Mouse (Mus musculus) embryonic facial prominence, embryonic 10.5 days (tissue): ENCODE results near the gene Ace. TPM values are rescaled to one million over a fixed set of nuclear protein-coding genes. Genes with fewer than 3 reads are reported as not detected.

Experiments used
- DNase-seq: peaks from one replicate; pipeline ENCODE4 v3.0.0-alpha.2; 2017; ENCODE audit warnings: low spot score
- H3K27ac ChIP-seq: fragments of 300-500 bp; sonication (generic); replicated peaks from 2 replicates; pipeline ENCODE4 v1.5.1; 2016; ENCODE audit warnings: mild to moderate bottlenecking
- H3K27me3 ChIP-seq: fragments of 300-500 bp; sonication (generic); replicated peaks from 2 replicates; pipeline ENCODE4 v1.6.1; 2016; ENCODE audit warnings: low read depth, mild to moderate bottlenecking; ENCODE audit not compliant: poor library complexity, severe bottlenecking
- H3K36me3 ChIP-seq: fragments of 300-500 bp; sonication (generic); replicated peaks from 2 replicates; pipeline ENCODE4 v1.6.1; 2016; ENCODE audit warnings: mild to moderate bottlenecking, moderate library complexity
- H3K4me1 ChIP-seq: fragments of 300-500 bp; sonication (generic); 2 replicates; pipeline ENCODE4 v1.6.1; 2016
- H3K4me3 ChIP-seq: fragments of 300-500 bp; sonication (generic); 2 replicates; pipeline ENCODE4 v1.5.1; 2016; ENCODE audit warnings: mild to moderate bottlenecking, moderate library complexity
- H3K9me3 ChIP-seq: fragments of 300-500 bp; sonication (generic); 2 replicates; pipeline ENCODE4 v1.6.1; 2016; ENCODE audit warnings: mild to moderate bottlenecking
- WGBS: fragments of 180-500 bp; shearing (Covaris S2); methylation state at CpG from one replicate; pipeline ENCODE4 v1.1.7; 2016; 5-methylcytosine and 5-hydroxymethylcytosine counted together
- polyA plus RNA-seq: library from polyadenylated mRNA; unstranded; fragments of >200 nt; fragmentation: Nextera tagmentation; extraction: Ambion mirVana; gene quantifications from 2 replicates; pipeline ENCODE4 v1.2.1, GENCODE M21; 2016

Gene Ace
- polyA plus RNA-seq, 1 experiment from 2014 or later = 0.45 TPM

DNA sequence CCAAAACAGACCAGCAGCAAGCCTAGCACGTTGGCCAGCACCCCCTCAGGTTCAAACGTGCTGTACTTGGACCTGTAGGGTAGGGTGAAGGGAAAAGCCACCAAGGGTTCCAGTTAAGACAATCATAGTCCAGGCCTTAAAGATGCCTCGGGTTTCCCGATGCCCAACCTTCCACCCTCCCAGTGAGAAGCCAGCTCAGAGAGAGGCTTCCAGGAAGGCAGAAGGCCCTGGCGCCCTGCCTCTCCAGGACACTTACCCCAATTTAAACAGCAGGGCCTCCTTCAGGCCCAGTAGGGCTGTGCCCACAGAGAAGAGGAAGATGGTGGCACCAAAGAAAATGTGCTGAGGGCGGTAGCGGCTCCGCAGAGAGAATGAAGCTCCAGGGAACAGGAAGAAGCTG is 32.2 kb upstream of the Ace start:
- H3K27me3 ChIP-seq = peaks cover 18% of the 10 kb centered on the region; the same call in 1 of the 2 replicates
- no peaks in the 10 kb centered on the region for H3K9me3 ChIP-seq
- WGBS = 90% methylated on average over 8 of the region's 8 CpGs
- H3K27ac ChIP-seq = peak overlapping the region; percentile 26; the same call in 1 of the 2 replicates
- H3K4me1 ChIP-seq = peaks cover 21% of the 10 kb centered on the region
- no peaks in the 10 kb centered on the region for H3K36me3 ChIP-seq
- H3K4me3 ChIP-seq = no peak overlapping the region
- DNase-seq = no peak

GRCm38 (mm10) chr11:105936200-105936599 is 31.5 kb upstream of the Ace start:
- Histone ChIP-seq H3K4me1 (peaks cover 23% of the 10 kb centered on the region), H3K36me3 (no peaks in the 10 kb centered on the region), H3K27me3 (peaks cover 25% of the 10 kb centered on the region), H3K27ac (no peak overlapping the region), H3K9me3 (no peaks in the 10 kb centered on the region), H3K4me3 (no peak overlapping the region)
- DNase-seq = no peak
- WGBS = 90% methylated on average over 6 of the region's 6 CpGs

DNA sequence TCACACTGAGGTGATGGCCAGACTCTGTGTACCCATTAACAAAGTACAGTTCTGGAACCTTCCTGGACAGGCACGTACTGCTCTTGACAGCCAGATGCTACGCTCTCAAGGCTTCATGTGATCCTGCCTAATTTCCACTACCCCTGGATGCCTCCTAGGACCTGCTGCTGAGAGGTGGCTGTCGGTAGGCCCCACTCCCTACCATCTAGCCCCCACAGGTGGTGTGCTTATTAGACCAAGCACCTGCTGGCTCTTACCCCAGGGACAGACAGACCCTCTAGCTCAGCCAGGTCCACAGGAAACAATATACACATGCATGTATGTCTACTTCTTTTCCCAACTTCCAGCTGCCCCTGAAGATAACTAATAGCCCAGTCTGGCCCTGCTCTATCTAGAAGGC is 30.8 kb upstream of the Ace start:
- Histone ChIP-seq H3K36me3 (no peaks in the 10 kb centered on the region), H3K27ac (no peak overlapping the region), H3K4me3 (no peak overlapping the region), H3K27me3 (peaks cover 33% of the 10 kb centered on the region), H3K9me3 (no peaks in the 10 kb centered on the region), H3K4me1 (peaks cover 31% of the 10 kb centered on the region)
- WGBS = 91% methylated on average over 3 of the region's 3 CpGs
- no peak for DNase-seq

- H3K4me3 ChIP-seq = no peak overlapping the region
- H3K4me1 ChIP-seq = peaks cover 46% of the 10 kb centered on the region
- no peaks in the 10 kb centered on the region for H3K36me3 ChIP-seq
- 0 out of 2 replicates have a peak overlapping the region, but pooled peaks have one; percentile 5 for H3K27ac ChIP-seq
- H3K27me3 ChIP-seq = peaks cover 51% of the 10 kb centered on the region
- WGBS = 72% methylated on average over 9 of the region's 9 CpGs
- DNase-seq = no peak
- no peaks in the 10 kb centered on the region for H3K9me3 ChIP-seq
These were observed 29.0 kb upstream of the Ace start for GRCm38 (mm10) chr11:105938771-105939170.

GRCm38 (mm10) chr11:105941973-105942372 is 25.8 kb upstream of the Ace start:
- Histone ChIP-seq H3K4me1 (peaks cover 45% of the 10 kb centered on the region), H3K27me3 (peaks cover 79% of the 10 kb centered on the region), H3K27ac (no peak overlapping the region), H3K36me3 (no peaks in the 10 kb centered on the region), H3K9me3 (no peaks in the 10 kb centered on the region), H3K4me3 (no peak overlapping the region)
- WGBS = 65% methylated on average over 8 of the region's 8 CpGs
- DNase-seq = no peak

DNA sequence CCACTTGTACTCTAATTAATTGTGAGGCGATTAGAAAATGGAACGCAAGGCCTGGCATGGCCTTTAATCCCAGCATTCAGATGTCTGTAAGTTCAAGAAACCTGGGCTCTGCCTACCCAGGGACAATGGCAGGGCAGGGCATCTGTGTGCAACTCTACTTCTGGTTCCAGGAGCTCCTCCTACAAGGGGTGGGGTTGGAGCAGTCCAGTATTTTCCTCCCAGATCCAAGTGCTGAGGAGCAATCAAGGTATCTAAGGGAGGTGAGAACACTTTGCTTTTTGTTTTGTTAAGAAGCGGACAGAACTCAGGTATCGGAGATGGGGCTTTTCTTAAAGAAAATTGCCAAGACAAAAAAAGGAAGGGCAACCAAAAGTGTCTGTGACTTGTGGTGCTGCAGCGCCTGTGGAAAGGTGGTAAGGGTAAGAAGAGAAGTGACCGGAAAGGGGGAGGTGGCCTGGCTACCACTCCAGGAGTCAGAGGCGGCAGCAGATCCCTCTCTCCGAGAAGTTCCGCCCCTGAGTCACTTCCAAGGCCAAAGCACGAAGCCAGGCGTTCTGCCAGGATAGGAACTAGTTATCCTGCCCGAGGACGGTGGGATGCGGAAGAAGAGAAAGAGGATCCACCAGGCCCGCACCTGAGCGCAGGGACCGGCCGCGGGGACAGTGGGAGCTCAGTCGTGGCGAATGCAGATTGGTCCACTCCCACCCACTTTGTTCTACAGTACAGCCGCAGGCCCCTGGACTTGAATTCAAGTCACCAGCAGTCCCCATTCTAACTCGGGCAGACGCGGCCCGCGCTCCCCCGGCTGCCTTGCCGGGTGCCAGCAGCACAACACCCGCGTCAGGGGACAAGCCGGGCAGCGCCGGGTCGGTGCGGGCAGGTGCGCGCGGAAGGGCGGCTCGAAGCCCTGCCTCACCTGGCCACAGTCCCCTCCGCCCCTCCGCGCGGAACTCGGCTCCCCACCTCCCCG is 24.3 kb upstream of the Ace start:
- Histone ChIP-seq H3K4me3 (peak overlapping the region; percentile 79), H3K27ac (peak overlapping the region; percentile 81), H3K36me3 (no peaks in the 10 kb centered on the region), H3K27me3 (peaks cover 78% of the 10 kb centered on the region), H3K4me1 (peaks cover 55% of the 10 kb centered on the region), H3K9me3 (no peaks in the 10 kb centered on the region)
- DNase-seq = peak; percentile 49
- 5% methylated on average over 47 of the region's 47 CpGs for WGBS

GRCm38 (mm10) chr11:105944126-105944621 is 23.6 kb upstream of the Ace start:
- H3K27me3 ChIP-seq = peaks cover 74% of the 10 kb centered on the region
- no peaks in the 10 kb centered on the region for H3K9me3 ChIP-seq
- H3K4me3 ChIP-seq = peak overlapping the region; percentile 79
- no peaks in the 10 kb centered on the region for H3K36me3 ChIP-seq
- peak overlapping the region; percentile 81 for H3K27ac ChIP-seq
- peaks cover 53% of the 10 kb centered on the region for H3K4me1 ChIP-seq
- under 1% methylated on average over 59 of the region's 59 CpGs for WGBS
- DNase-seq = peak; percentile 76

DNA sequence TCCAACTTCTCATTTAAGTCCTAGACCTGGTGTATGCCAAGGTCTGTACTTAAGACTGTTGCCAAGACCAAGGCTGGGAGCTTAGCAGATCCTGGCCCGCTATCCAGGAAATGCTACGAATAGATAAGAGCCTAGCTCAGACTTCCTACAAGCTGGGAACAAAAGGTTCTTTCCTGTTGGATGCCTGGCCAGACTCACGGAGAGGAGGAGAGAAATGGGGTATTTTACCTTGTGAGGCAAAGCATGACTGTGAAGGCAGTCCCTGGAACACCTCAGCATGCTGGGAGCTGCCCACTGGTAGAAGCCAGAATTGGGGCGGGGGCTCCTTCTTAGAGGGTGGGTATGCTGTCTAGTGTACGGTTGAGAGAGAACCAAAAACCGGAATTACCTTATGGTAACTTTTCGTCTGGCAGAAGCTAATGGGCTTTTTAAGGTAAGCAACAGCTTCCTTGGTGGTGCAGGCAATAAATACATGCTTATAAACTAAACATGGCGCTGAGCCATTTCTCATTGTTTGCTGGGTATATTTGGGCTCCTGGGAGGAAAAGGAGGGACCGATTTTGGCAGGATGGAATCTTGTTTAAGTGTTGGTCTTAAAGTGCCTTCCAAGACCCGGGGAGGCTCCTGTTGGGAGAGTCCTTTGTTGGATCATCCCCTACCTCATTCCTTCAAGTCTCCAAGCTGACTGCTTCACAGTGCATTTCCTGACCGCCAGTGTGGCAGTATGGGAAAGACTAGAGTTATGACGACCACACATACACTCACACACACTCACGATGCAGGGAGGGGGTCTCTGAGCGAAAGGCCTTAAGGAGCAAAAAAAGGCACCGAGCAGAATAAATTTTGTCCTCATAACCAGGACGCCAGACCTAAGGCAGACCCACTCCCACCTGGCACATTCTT is 22.7 kb upstream of the Ace start:
- WGBS = 80% methylated on average over 16 of the region's 16 CpGs
- H3K4me3 ChIP-seq = peak overlapping the region; percentile 79
- peaks cover 69% of the 10 kb centered on the region for H3K27me3 ChIP-seq
- H3K4me1 ChIP-seq = peaks cover 54% of the 10 kb centered on the region
- H3K9me3 ChIP-seq = no peaks in the 10 kb centered on the region
- H3K36me3 ChIP-seq = no peaks in the 10 kb centered on the region
- H3K27ac ChIP-seq = no peak overlapping the region
- no peak for DNase-seq

DNA sequence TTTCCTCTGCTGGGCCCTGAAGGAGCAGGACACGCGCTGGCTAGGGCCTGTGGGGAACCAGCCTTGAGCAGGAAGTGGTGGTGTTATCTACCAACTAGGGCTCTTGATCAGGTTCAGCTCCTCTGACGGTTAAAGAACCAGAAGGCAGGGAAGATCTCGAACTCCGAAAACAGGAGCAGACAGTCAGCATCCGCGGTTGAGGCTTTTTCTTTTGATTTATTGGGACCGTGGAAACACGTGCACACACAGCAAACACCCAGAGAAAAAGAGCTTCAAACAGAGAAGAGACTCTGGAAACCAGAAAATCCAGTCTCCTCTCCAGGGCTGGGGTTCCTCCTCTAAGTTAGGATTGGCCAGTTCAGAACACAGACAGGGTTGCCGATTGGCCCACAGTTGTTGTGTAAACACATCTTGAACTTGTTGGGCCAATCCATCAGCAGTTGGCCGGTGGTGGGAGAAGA is 21.0 kb upstream of the Ace start:
- peaks cover 56% of the 10 kb centered on the region for H3K4me1 ChIP-seq
- no peak overlapping the region for H3K4me3 ChIP-seq
- WGBS = 44% methylated on average over 11 of the region's 11 CpGs
- peaks cover 52% of the 10 kb centered on the region for H3K27me3 ChIP-seq
- no peaks in the 10 kb centered on the region for H3K36me3 ChIP-seq
- peak; percentile 40 for DNase-seq
- H3K9me3 ChIP-seq = no peaks in the 10 kb centered on the region
- H3K27ac ChIP-seq = peak overlapping the region; percentile 25; the same call in 1 of the 2 replicates

GRCm38 (mm10) chr11:105948255-105948654 is 19.5 kb upstream of the Ace start:
- DNase-seq = no peak
- H3K27ac ChIP-seq = peak overlapping the region; percentile 19; the same call in 1 of the 2 replicates
- peaks cover 45% of the 10 kb centered on the region for H3K4me1 ChIP-seq
- 82% methylated on average over 2 of the region's 2 CpGs for WGBS
- H3K9me3 ChIP-seq = no peaks in the 10 kb centered on the region
- H3K27me3 ChIP-seq = peaks cover 36% of the 10 kb centered on the region
- H3K4me3 ChIP-seq = no peak overlapping the region
- no peaks in the 10 kb centered on the region for H3K36me3 ChIP-seq

- H3K9me3 ChIP-seq = no peaks in the 10 kb centered on the region
These were observed 17.2 kb upstream of the Ace start for GRCm38 (mm10) chr11:105950519-105950918.

DNA sequence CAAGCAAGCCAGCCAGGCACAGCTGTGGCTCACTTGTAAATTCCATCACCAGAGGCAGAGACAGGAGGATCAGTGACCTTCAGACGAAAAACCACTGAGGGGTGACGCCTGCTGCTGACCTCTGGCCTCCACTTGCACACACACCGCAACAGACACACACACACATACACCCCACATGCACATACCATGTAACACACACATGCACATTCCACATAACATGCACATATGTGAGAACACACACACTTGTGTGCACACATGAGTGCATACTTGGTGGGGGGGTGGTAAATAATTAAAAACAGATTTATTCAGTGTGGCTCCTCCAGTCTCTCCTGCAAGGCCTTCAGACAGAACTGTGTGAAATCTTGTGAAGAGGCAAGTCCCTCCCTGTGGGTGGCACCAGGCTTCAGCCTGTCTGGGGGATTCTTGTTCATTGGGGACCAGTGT is 16.1 kb upstream of the Ace start:
- no peak for DNase-seq
- H3K4me1 ChIP-seq = peaks cover 28% of the 10 kb centered on the region
- H3K4me3 ChIP-seq = no peak overlapping the region
- H3K36me3 ChIP-seq = no peaks in the 10 kb centered on the region
- 0 out of 2 replicates have a peak, but pooled peaks cover 3% of the 10 kb centered on the region for H3K27me3 ChIP-seq
- H3K9me3 ChIP-seq = no peaks in the 10 kb centered on the region
- 33% methylated on average over 3 of the region's 3 CpGs for WGBS
- no peak overlapping the region for H3K27ac ChIP-seq

More at GRCm38 (mm10) chr11:105950519-105950918, 17.2 kb upstream of the Ace start:
- Histone ChIP-seq H3K4me3 (no peak overlapping the region), H3K36me3 (no peaks in the 10 kb centered on the region), H3K27me3 (peaks cover 14% of the 10 kb centered on the region; the same call in 1 of the 2 replicates), H3K27ac (no peak overlapping the region), H3K4me1 (peaks cover 28% of the 10 kb centered on the region)
- no peak for DNase-seq
- 71% methylated on average over 4 of the region's 4 CpGs for WGBS
